Mouse (Mus musculus): ENCODE measurements around the gene Mical3.
A peak's percentile ranks its signal among the peaks of the same experiment; 100 is the strongest.

The Mical3 gene

DNA sequence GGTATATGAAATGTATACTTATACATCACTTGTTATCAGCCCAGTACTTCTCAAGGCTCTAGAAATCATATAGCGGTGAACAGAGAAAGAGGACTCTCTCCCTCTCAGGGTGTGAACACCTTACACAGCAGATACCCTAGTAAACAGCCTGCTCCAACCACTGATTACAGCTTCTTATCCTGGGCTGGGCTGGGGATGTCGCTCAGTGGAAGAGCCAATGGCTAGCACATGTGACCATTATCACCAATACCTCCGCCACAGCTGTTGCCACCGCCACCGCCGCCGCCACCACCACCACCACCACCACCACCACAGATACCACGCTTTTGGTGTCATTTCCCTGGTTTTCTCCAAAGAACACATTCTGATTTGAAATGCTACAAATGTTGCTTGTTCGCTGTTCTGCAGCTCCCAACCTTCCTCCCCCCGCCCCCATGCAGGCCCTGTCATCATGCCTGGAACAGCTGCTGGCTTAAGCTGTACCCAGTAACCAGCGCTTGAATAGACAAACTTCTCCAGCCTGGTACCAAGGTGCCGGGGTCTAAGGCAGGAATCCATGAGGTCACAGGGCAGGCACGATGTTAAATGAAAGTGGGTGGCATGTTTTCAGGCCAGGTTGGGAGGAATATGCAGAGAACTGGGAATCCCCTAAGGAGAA, 78.7 kb downstream of the Mical3 start:
- no peak for DNase-seq (ENCODE audit: low spot score)

DNA sequence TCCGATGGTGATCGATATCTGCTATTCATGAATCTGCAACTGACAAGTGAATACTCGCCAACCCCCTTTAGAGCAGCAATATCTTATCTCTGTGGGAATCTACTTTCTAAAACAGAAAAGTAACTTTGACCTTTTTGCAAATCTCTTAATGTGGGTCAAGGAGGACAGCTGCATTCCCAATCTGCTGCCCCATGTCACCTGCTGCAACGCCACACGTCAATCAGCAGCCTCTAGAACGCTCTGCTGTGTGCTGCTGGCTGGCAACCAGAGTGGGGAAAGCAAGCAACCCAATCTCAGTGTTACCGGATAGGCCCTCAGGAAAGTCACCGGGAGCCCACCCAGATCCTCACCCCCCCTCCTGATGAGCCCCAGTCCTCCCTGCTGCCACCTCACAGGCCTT, 79.4 kb downstream of the Mical3 start:
- DNase-seq (ENCODE audit: low spot score): no peak

- no peak for DNase-seq (ENCODE audit: low spot score)
Measured at GRCm38 (mm10) chr6:121048696-121049095, 82.1 kb downstream of the Mical3 start.

- no peak for DNase-seq (ENCODE audit: low spot score)
Measured at GRCm38 (mm10) chr6:121045345-121046080, 85.3 kb downstream of the Mical3 start.

GRCm38 (mm10) chr6:121043434-121044189, 87.2 kb downstream of the Mical3 start:
- no peak for DNase-seq (ENCODE audit: low spot score)

DNA sequence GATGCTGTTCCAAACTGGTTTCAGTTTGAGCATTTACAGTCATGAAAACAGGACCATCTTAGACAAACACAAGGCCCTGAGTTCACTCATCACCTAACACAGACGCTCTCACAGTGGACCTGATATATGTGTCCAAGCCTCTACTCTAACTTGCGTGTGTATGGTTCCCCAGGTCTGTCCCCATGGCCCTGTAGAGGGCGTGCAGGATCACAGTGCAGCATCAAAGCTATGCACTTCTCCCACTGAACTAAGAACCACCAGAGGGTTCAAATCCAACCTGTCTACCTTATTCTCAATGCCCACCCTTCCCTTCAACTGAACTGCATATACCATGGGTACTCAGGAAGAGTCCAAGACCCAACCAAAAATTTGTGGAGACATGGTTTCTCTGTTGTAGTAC, 91.1 kb downstream of the Mical3 start:
- no peak for DNase-seq (ENCODE audit: low spot score)

DNA sequence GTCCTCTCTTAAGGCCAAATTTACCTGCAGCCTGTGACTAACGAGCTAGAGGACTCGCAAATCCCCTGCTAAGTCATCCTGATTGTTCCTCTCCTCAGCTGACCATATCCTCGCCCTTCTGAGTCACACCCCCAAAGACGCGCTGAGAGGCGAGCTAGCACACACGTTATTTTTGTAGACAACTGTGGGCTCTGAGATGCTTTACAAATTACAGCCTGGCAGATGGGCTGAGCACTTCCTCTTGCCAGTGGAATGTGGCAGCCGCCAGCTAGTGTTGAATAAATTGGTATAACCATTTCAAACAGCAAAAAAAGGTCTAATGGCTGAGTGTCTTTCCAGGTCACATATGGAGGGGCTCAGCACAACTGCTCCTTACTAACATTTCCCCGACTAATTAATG, 91.5 kb downstream of the Mical3 start:
- peak; percentile 46 for DNase-seq (ENCODE audit: low spot score)

GRCm38 (mm10) chr6:121037086-121037485, 93.7 kb downstream of the Mical3 start:
- no peak for DNase-seq (ENCODE audit: low spot score)

- no peak for DNase-seq (ENCODE audit: low spot score)
Measured at GRCm38 (mm10) chr6:121035929-121036328, 94.9 kb downstream of the Mical3 start.

GRCm38 (mm10) chr6:121035268-121035667, 95.5 kb downstream of the Mical3 start:
- no peak for DNase-seq (ENCODE audit: low spot score)

DNA sequence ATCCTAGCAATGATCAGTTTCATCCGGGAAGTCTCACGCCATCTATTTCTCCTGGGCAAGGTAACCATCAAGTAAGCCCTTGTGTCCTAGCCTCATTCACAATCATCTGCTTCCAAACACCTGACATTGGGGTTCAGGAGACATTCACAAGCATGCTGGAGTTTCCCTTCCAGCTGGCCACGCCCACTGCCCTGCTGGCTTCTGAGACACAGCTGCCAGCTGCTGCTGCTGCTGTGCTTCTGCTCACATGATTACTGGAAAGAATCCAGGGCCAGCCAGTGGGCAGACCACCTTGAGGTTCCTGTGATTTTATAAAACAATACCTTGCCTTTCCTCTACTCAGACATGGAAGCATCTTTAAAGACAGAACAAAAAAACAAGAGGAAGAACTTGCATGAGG, 97.5 kb downstream of the Mical3 start:
- DNase-seq (ENCODE audit: low spot score): no peak

GRCm38 (mm10) chr6:121031370-121031769, 99.4 kb downstream of the Mical3 start:
- no peak for DNase-seq (ENCODE audit: low spot score)

DNA sequence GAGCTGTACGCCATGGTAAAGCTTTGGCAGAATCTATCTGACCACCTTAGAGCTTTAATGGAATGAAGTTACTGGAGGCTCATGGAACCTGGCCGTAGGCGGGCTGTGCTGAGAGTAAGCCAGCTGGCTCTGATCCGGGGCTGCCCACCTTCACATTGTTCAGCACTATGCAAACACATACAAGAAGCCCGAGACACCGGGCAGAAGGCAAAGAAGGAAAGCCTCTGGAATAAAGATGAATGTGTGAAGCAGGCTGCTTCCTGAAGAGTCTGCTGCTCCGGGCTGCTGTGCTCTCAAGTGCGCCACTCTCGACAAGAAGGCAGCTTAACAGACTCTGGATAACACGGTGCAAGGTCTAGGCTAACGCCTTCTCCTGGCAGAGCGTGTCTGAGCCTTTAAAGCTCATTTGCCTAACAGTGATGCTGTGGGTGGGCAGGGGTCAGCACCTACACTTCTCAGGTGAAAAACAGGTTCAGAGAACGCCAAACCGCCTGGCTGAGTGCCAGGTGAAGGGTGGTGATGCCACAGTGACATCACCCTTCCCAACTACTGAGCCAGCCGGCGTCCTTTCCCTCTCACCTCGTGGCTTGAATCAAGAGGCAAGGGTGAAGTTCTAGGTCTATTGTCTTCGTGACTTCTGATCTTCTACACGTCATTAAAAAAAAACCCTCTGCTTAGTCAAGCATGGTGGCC, 100.8 kb downstream of the Mical3 start:
- no peak for DNase-seq (ENCODE audit: low spot score)

DNA sequence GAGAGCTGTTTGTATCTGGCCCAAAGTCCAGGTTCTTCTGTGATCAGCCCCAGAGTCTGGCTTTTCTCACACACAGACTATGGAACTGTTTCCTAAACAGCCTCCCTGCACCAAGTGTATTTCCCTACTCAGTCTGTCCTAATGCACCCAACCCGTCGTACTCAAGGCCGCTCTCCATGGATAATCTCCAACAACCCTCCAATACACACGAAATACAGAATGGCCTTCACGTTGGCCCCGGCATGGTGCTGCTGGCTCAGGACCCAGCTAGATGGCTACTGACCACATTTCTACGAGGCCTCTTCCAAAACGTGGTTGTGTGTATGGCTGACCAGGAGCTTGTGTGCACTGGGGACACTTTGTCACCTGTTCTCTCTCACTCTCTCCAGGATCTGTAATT, 102.3 kb downstream of the Mical3 start:
- DNase-seq (ENCODE audit: low spot score): no peak

GRCm38 (mm10) chr6:121027314-121027713, 103.5 kb downstream of the Mical3 start:
- no peak for DNase-seq (ENCODE audit: low spot score)

GRCm38 (mm10) chr6:121026866-121027265, 103.9 kb downstream of the Mical3 start:
- no peak for DNase-seq (ENCODE audit: low spot score)

- DNase-seq (ENCODE audit: low spot score): no peak
Measured at GRCm38 (mm10) chr6:121026019-121026584, 104.7 kb downstream of the Mical3 start.

- DNase-seq (ENCODE audit: low spot score): no peak
Measured at GRCm38 (mm10) chr6:121018147-121018546, 112.7 kb downstream of the Mical3 start.

DNA sequence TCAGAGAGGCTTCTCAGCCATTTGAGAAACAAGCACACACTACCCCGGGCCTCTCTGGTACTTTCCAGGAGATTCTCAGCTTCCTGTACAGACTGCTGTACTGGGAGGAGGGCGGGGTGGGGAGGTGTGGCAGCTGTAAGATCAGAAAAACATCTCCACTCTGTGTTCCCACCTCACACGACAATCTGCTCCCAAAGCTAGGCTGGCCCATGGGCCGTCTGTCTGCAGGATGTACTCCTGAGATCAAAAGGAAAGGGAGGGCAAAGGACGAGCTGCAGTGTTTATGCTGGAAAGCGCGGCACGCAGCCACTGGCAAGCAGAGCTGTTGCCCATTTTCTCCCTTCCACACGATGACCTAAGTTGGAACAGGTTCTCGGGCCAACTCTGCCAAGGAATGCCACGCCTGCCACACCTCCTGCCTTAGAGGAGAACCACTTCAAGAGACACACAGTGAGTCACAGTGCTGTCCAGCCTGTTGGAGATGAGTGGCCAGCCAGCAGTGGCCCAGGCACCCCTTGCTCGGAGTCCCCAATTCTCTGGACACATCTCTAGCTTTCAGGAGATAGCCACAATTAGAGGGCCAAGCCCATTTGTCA, 113.3 kb downstream of the Mical3 start:
- no peak for DNase-seq (ENCODE audit: low spot score)

- no peak for DNase-seq (ENCODE audit: low spot score)
Measured at GRCm38 (mm10) chr6:121016097-121016496, 114.7 kb downstream of the Mical3 start.

DNA sequence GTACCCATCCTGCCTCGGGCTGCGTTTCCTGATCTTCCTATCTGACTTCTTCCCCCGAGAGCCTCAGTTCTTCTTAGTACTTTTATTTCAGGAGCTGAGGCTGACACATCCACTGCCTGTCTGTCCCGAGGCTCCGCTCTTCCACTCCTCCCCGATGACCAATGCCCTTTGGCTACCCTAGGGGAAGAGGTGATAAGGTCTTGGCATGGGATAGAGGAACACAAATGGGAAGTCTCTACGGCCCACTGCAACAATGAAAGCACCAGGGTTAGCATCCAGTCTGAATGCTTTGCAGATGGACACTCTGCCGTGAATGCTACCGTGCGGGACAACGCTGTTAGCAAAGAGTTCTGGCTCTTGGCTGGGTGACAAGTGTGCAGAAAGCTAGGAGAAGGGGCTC, 116.5 kb downstream of the Mical3 start:
- no peak for DNase-seq (ENCODE audit: low spot score)

DNA sequence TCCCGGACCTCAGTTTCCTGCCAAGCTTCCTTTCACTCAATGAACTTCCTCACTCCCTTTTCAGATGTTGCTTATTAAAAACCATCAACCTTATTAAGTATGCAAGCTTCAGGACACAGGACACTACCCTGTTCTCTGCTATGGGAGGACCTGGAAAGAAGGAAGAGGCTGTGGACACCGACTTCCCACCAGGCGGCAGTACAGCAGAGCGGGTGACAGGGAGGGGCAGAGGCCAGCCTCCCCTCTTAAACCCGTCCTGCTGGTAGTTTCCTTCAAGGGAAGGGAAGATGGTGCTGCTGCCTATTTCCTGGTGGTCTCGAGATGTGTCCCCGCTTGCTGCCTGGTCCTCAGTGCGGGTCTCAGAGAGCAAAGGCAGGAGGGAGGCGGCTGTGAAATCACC, 117.0 kb downstream of the Mical3 start:
- DNase-seq (ENCODE audit: low spot score): no peak
